Mouse (Mus musculus) lung, postnatal 0 days (tissue): ENCODE data around the gene 4931406P16Rik. TPM values are rescaled to one million over a fixed set of nuclear protein-coding genes. Genes with fewer than 3 reads are reported as not detected.

Experiments
- ATAC-seq: fragments of 200-750 bp; cut with Nextera tagmentation; 2 replicates; pipeline ENCODE4 v1.8.0; 2017; ENCODE audit warnings: moderate library complexity
- DNase-seq: peaks from one replicate; pipeline ENCODE4 v3.0.0-alpha.2; 2016; ENCODE audit warnings: low spot score
- H3K27ac ChIP-seq: fragments of 300-500 bp; sonication (generic); 2 replicates; pipeline ENCODE4 v1.5.1; 2014; ENCODE audit warnings: antibody characterized with exemption, mild to moderate bottlenecking, low read length, mixed read lengths
- H3K27me3 ChIP-seq: fragments of 300-500 bp; sonication (generic); replicated peaks from 2 replicates; pipeline ENCODE4 v1.6.1; 2014; ENCODE audit warnings: low read length, mixed read lengths; ENCODE audit not compliant: insufficient read depth
- H3K36me3 ChIP-seq: fragments of 300-500 bp; sonication (generic); 2 replicates; pipeline ENCODE4 v1.6.1; 2014; ENCODE audit warnings: low read length, mixed read lengths; ENCODE audit not compliant: insufficient read depth
- H3K4me1 ChIP-seq: fragments of 300-500 bp; sonication (generic); 2 replicates; pipeline ENCODE4 v1.6.1; 2014; ENCODE audit warnings: antibody characterized with exemption, low read depth, low read length, mixed read lengths; ENCODE audit not compliant: insufficient read depth
- H3K4me2 ChIP-seq: fragments of 300-500 bp; sonication (generic); replicated peaks from 2 replicates; pipeline ENCODE4 v1.6.1; 2014; ENCODE audit warnings: low read depth, mild to moderate bottlenecking, low read length, moderate library complexity, mixed read lengths
- H3K4me3 ChIP-seq: fragments of 300-500 bp; sonication (generic); 2 replicates; pipeline ENCODE4 v1.5.1; 2014; ENCODE audit warnings: low read depth, low read length
- H3K9ac ChIP-seq: fragments of 300-500 bp; sonication (generic); replicated peaks from 2 replicates; pipeline ENCODE4 v1.6.1; 2014; ENCODE audit warnings: low read depth, mild to moderate bottlenecking
- H3K9me3 ChIP-seq: fragments of 300-500 bp; sonication (generic); 2 replicates; pipeline ENCODE4 v1.6.1; 2016; ENCODE audit warnings: low read length, mixed read lengths
- CTCF ChIP-seq: IDR thresholded peaks from 2 replicates; pipeline ENCODE4 v1.5.1; 2016; ENCODE audit warnings: antibody characterized with exemption, mild to moderate bottlenecking
- EP300 ChIP-seq: IDR thresholded peaks from 2 replicates; pipeline ENCODE4 v1.6.1; 2016; ENCODE audit warnings: antibody characterized with exemption, mild to moderate bottlenecking, control low read depth
- WGBS: fragments of 180-500 bp; shearing (Covaris S2); extraction: QIAGEN DNeasy Blood & Tissue Kit; methylation state at CpG from one replicate; pipeline ENCODE4 v1.1.7; 2014; 5-methylcytosine and 5-hydroxymethylcytosine counted together
- polyA plus RNA-seq: library from polyadenylated mRNA; unstranded; fragments of >200 nt; fragmentation: Nextera tagmentation; extraction: Ambion mirVana; gene quantifications from 2 replicates; pipeline ENCODE4 v1.2.1, GENCODE M21; 2015

4931406P16Rik gene
- polyA plus RNA-seq, 1 experiment from 2014 or later: 57.3 TPM

GRCm38 (mm10) chr7:34200829-34201228, 112.5 kb downstream of the 4931406P16Rik start:
- Histone ChIP-seq H3K4me2 (no peak overlapping the region), H3K36me3 (peaks cover 29% of the 10 kb centered on the region; the same call in 1 of the 2 replicates)

GRCm38 (mm10) chr7:34198346-34198745, 115.0 kb downstream of the 4931406P16Rik start:
- DNase-seq (peak; percentile 65), ATAC-seq (no peak)
- Histone ChIP-seq H3K36me3 (peaks cover 5% of the 10 kb centered on the region; the same call in 1 of the 2 replicates), H3K4me3 (no peak overlapping the region), H3K9ac (no peak overlapping the region), H3K4me1 (0 out of 2 replicates have a peak, but pooled peaks cover 4% of the 10 kb centered on the region), H3K27ac (no peak overlapping the region), H3K4me2 (no peak overlapping the region), H3K9me3 (no peaks in the 10 kb centered on the region), H3K27me3 (no peaks in the 10 kb centered on the region)
- TF ChIP-seq CTCF (peak; percentile 69), EP300 (no peak)
- WGBS: 55% methylated on average over 3 of the region's 3 CpGs

More at GRCm38 (mm10) chr7:34200829-34201228, 112.5 kb downstream of the 4931406P16Rik start:
- H3K4me1 ChIP-seq: 0 out of 2 replicates have a peak, but pooled peaks cover under 1% of the 10 kb centered on the region
- H3K4me3 ChIP-seq: no peak overlapping the region
- H3K27me3 ChIP-seq: no peaks in the 10 kb centered on the region
- H3K9ac ChIP-seq: no peak overlapping the region
- no peak for TF ChIP-seq CTCF
- no peak for TF ChIP-seq EP300
- 100% methylated on average over 2 of the region's 2 CpGs for WGBS
- H3K9me3 ChIP-seq: no peaks in the 10 kb centered on the region
- H3K27ac ChIP-seq: no peak overlapping the region
- DNase-seq (no peak), ATAC-seq (no peak)

- Histone ChIP-seq H3K9ac (peak within 1 kb of the TSS; percentile 92), H3K36me3 (peaks cover 9% of the 10 kb centered on the region; the same call in 1 of the 2 replicates), H3K27ac (peak within 1 kb of the TSS; percentile 83), H3K4me1 (0 out of 2 replicates have a peak, but pooled peaks cover 4% of the 10 kb centered on the region), H3K9me3 (no peaks in the 10 kb centered on the region), H3K4me3 (peak within 1 kb of the TSS; percentile 92), H3K27me3 (no peaks in the 10 kb centered on the region), H3K4me2 (peak within 1 kb of the TSS; percentile 75)
- ATAC-seq (peak; percentile 95), DNase-seq (peak; percentile 93)
- no peak; the same call in 1 of the 2 replicates for TF ChIP-seq CTCF
- no peak for TF ChIP-seq EP300
- 6% methylated on average over 67 of the region's 70 CpGs for WGBS
Observed at GRCm38 (mm10) chr7:34196132-34197128, 116.9 kb downstream of the 4931406P16Rik start, which contains the start of gene Pdcd2l. Gene Pdcd2l, minus strand, starts transcription at chr7:34196661.

GRCm38 (mm10) chr7:34195632-34196031, 117.7 kb downstream of the 4931406P16Rik start:
- Histone ChIP-seq H3K9me3 (no peaks in the 10 kb centered on the region), H3K27me3 (no peaks in the 10 kb centered on the region), H3K4me2 (peak overlapping the region; percentile 75), H3K36me3 (peaks cover 9% of the 10 kb centered on the region; the same call in 1 of the 2 replicates), H3K27ac (no peak overlapping the region), H3K9ac (peak overlapping the region; percentile 92), H3K4me3 (peak overlapping the region; percentile 92), H3K4me1 (0 out of 2 replicates have a peak, but pooled peaks cover 4% of the 10 kb centered on the region)
- 45% methylated on average over 3 of the region's 3 CpGs for WGBS
- DNase-seq (peak; percentile 40), ATAC-seq (0 out of 2 replicates have a peak, but pooled peaks have one; percentile 34)
- peak; percentile 65 for TF ChIP-seq CTCF
- no peak for TF ChIP-seq EP300

DNA sequence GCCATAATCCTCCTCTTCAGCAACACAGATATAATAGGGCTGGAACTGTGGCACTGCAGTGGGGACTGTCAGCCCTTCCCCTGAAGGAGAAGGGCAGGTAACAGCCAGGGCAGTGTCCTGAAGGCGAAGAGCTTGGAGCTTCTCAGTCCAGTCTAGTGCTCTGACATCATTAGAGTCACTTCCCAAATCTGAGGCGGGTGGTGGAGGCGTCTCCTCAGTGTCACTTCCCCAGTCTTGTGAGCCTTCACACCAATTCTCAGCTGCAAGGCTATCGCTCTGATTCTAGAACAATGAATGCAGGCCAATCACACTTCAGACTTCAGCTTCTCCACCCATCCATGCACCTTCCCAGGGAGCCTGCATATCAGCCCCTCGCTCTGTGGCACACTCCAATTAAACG, 120.5 kb downstream of the 4931406P16Rik start:
- no peak overlapping the region for H3K4me3 ChIP-seq
- H3K27me3 ChIP-seq: no peaks in the 10 kb centered on the region
- H3K9ac ChIP-seq: no peak overlapping the region
- WGBS: 94% methylated on average over 6 of the region's 6 CpGs
- H3K9me3 ChIP-seq: no peaks in the 10 kb centered on the region
- no peak overlapping the region for H3K27ac ChIP-seq
- H3K4me1 ChIP-seq: 0 out of 2 replicates have a peak, but pooled peaks cover 4% of the 10 kb centered on the region
- DNase-seq (peak; percentile 14), ATAC-seq (no peak)
- H3K4me2 ChIP-seq: no peak overlapping the region
- TF ChIP-seq CTCF: no peak
- TF ChIP-seq EP300: no peak
- H3K36me3 ChIP-seq: peaks cover 24% of the 10 kb centered on the region; the same call in 1 of the 2 replicates
